Mouse (Mus musculus) embryonic fibroblast, embryonic 13.5 days (primary cell): Measurements from ENCODE around the gene Mrc2.

ENCODE experiments used
- CTCF ChIP-seq: IDR thresholded peaks from 2 replicates; pipeline ENCODE4 v1.5.1; 2011; ENCODE audit warnings: mild to moderate bottlenecking, control low read depth, low read length, moderate library complexity, borderline replicate concordance; ENCODE audit not compliant: insufficient read depth
- POLR2A ChIP-seq: IDR thresholded peaks from 2 replicates; pipeline ENCODE4 v1.6.1; 2011; ENCODE audit warnings: low read depth, mild to moderate bottlenecking, control low read depth, low read length, moderate library complexity

DNA sequence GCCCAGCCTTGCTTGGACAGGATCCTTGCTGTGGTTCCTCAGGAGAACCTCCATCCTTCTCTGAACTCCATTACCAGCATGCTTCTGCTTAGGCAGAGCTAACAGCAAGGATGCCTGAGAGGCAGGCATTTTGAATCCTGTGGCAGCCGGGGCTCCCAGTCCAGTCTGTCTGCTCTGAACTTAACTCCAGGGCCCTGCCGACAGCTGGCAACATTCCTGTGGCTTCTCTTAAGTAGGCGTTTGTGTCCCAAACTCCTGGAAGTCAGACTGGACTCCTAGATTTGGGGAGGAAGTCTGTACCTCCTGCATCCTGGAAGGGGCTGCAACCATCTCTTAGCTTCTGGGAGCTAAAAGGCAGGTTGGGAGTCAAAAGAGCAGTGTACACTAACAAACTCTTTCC lies 3.0 kb upstream of the Mrc2 start:
- TF ChIP-seq CTCF (no peak), POLR2A (no peak)
